Mouse (Mus musculus): ENCODE data around the gene Olfr98.

GRCm38 (mm10) chr17:37310146-37310699 lies 46.7 kb upstream of the Olfr98 start:
- TF ChIP-seq CTCF (IDR thresholded peaks at IDR 0.05; ENCODE audit: borderline replicate concordance, extremely low read depth, insufficient read depth, insufficient read length), result no peak
- TF ChIP-seq POLR2A (IDR thresholded peaks at IDR 0.05; ENCODE audit: borderline replicate concordance, extremely low read depth, insufficient read depth, insufficient read length, poor library complexity, severe bottlenecking), result no peak

Measured in brain, embryonic 14.5 days (tissue).